Comparison of ENCODE assay signal across 27 mouse cellular contexts in genomic region chr11:35179305-35179704, GRCm38 (mm10). TPM values are rescaled to one million over a fixed set of nuclear protein-coding genes. Genes with fewer than 3 reads are reported as not detected.
"Had no signal": no experiment of that assay in that cellular context is flagged by ENCODE, and none has a peak within 500 bp of the region (broad histone marks: within the 10 kb centered on the region; RNA-seq: fewer than 3 reads in every experiment).

No protein-coding gene starts in this region.

- H3K4me2 ChIP-seq: midbrain, embryonic 13.5 days; neural tube, embryonic 13.5 days had no signal

- H3K36me3 ChIP-seq: limb, embryonic 13.5 days; midbrain, embryonic 10.5 days; midbrain, embryonic 13.5 days; neural tube, embryonic 13.5 days; stomach, embryonic 15.5 days had no signal

- DNase-seq: kidney, adult 18-20 months; kidney, adult 9 months; kidney, postnatal 14 days; kidney, postnatal 4 days; layer of hippocampus, adult 9-11 months; layer of hippocampus, postnatal 36 days; liver; liver, postnatal 0 days; lung, embryonic 14.5 days; lung, postnatal 10 days; retina, postnatal 1 day; right cerebral cortex, postnatal 25 days; spleen, adult 18-20 months; thymus, postnatal 4 days had no signal

- H3K4me3 ChIP-seq: left cerebral cortex, adult 2 months; limb, embryonic 13.5 days; megakaryocyte, embryonic 14.5 days; midbrain, embryonic 10.5 days; midbrain, embryonic 13.5 days; myocyte; neural tube, embryonic 13.5 days; stomach, embryonic 15.5 days had no signal

- H3K9me3 ChIP-seq: limb, embryonic 13.5 days; megakaryocyte, embryonic 14.5 days; midbrain, embryonic 10.5 days; midbrain, embryonic 13.5 days; neural tube, embryonic 13.5 days; stomach, embryonic 15.5 days had no signal

- H3K4me1 ChIP-seq: megakaryocyte, embryonic 14.5 days had no signal

- H3K27ac ChIP-seq: limb, embryonic 13.5 days; liver, embryonic 14.5 days; midbrain, embryonic 10.5 days; midbrain, embryonic 13.5 days; neural tube, embryonic 13.5 days; stomach, embryonic 15.5 days had no signal

- ATAC-seq: intestine, embryonic 16.5 days; liver, postnatal 0 days; midbrain, embryonic 13.5 days; midbrain, embryonic 16.5 days had no signal

- H3K9ac ChIP-seq: limb, embryonic 13.5 days; liver, embryonic 14.5 days; liver, postnatal 0 days; lung, embryonic 14.5 days; midbrain, embryonic 13.5 days; neural tube, embryonic 13.5 days; stomach, embryonic 15.5 days had no signal

- H3K27me3 ChIP-seq: limb, embryonic 13.5 days; megakaryocyte, embryonic 14.5 days; midbrain, embryonic 13.5 days; stomach, embryonic 15.5 days had no signal

RNA-seq across cellular contexts. Expression of gene Slit3, which starts 58.3 kb away (rescaled TPM):
- total RNA-seq: monocyte, adult 5-6 weeks; neutrophil, adult 5-6 weeks had no signal
- polyA plus RNA-seq: myocyte had no signal
